Mouse (Mus musculus) brown adipose tissue, adult 24 weeks (tissue): ENCODE results near the gene Rpl37. TPM values are rescaled to one million over a fixed set of nuclear protein-coding genes. Genes with fewer than 3 reads are reported as not detected.

Source experiments
- H3K27ac ChIP-seq: fragments of 200-500 bp; replicated peaks from 2 replicates; pipeline ENCODE4 v1.5.1; 2012; ENCODE audit warnings: low read depth, mild to moderate bottlenecking, low read length
- H3K4me1 ChIP-seq: fragments of 200-500 bp; 2 replicates; pipeline ENCODE4 v1.6.1; 2012; ENCODE audit warnings: low read length, mixed read lengths; ENCODE audit not compliant: control insufficient read depth, insufficient read depth, insufficient read length
- H3K4me3 ChIP-seq: fragments of 200-500 bp; 2 replicates; pipeline ENCODE4 v1.5.1; 2012; ENCODE audit warnings: low read depth, mild to moderate bottlenecking, low read length, moderate library complexity; ENCODE audit not compliant: insufficient read depth
- polyA plus RNA-seq: library from polyadenylated mRNA; stranded (reverse); fragments of >200 nt; gene quantifications from 2 replicates; pipeline ENCODE4 v1.2.4, GENCODE M21; 2012; ENCODE audit not compliant: missing spikeins, insufficient read depth, insufficient read length

Rpl37 gene
- polyA plus RNA-seq, 1 experiment: 272 TPM

DNA sequence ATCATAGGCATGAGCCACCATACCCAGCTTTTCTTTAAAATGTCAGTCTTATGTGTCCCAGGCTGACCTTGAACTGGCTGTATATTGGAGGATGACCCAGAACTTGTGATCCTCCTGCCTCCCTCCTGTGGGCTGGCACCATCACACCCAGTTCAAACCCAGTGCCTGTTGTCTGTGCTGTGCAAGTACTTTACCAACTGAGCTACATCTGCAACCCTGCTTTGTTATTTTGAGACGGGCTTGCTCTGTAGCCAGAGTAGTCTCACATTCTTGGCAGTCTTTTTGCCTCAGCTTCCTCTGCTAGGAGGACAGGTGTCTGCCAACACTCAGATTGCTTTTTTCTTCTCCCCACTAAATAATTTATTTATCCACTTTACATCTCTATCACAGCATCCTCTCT, 40.9 kb downstream of the Rpl37 start:
- no peak overlapping the region for H3K27ac ChIP-seq
- no peak overlapping the region for H3K4me3 ChIP-seq

DNA sequence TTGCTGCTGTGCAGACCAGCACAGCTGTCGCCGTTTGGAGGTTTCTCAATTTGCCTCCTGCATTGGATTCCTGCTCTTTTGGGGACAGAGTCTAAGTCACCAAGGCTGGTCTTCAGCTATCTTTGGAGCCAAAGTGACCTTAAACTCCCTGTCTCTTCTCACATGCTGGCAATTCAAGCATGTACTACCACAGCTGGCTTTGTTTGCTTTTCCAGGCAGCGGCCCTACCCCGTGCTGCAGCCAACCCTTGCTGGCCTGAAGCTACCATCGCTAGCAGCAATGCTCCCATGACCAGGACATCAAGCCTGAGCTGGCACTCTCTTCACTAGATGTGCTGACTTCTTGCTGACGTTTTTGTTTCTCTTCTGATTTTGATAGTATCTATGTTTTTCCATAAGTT, 42.4 kb downstream of the Rpl37 start:
- Histone ChIP-seq H3K4me1 (peaks cover 19% of the 10 kb centered on the region), H3K27ac (no peak overlapping the region), H3K4me3 (no peak overlapping the region)

More for the DNA sequence above, 40.9 kb downstream of the Rpl37 start:
- H3K4me1 ChIP-seq: peaks cover 19% of the 10 kb centered on the region

- Histone ChIP-seq H3K4me1 (no peaks in the 10 kb centered on the region), H3K27ac (no peak overlapping the region)
Measured at GRCm38 (mm10) chr15:5165121-5165773, 48.8 kb downstream of the Rpl37 start.

More at GRCm38 (mm10) chr15:5165121-5165773, 48.8 kb downstream of the Rpl37 start:
- no peak overlapping the region for H3K4me3 ChIP-seq

Other genes with a start within 250 kb of the Rpl37 start
- not detected in 2 replicates for gene Mroh2b, start 217.9 kb upstream of the Rpl37 start, polyA plus RNA-seq
- gene C7, start 52.9 kb upstream of the Rpl37 start, polyA plus RNA-seq: 8.4 and 12.2 TPM in 2 replicates
- 1.6 and 2.4 TPM in 2 replicates for gene Card6, start 8.1 kb upstream of the Rpl37 start, polyA plus RNA-seq
- gene Prkaa1, start 27.2 kb downstream of the Rpl37 start, polyA plus RNA-seq: 18.6 and 23.4 TPM in 2 replicates
- 18.9 and 23.4 TPM in 2 replicates for gene Ttc33, start 68.9 kb downstream of the Rpl37 start, polyA plus RNA-seq
- 2.6 and 3.1 TPM in 2 replicates for gene Ptger4, start 127.5 kb downstream of the Rpl37 start, polyA plus RNA-seq